Mouse (Mus musculus) embryonic fibroblast, embryonic 13.5 days (primary cell): ENCODE data around the gene Ubxn10.

Experiments used
- CTCF ChIP-seq: IDR thresholded peaks from 2 replicates; pipeline ENCODE4 v1.5.1; 2011; ENCODE audit warnings: mild to moderate bottlenecking, control low read depth, low read length, moderate library complexity, borderline replicate concordance; ENCODE audit not compliant: insufficient read depth
- POLR2A ChIP-seq: IDR thresholded peaks from 2 replicates; pipeline ENCODE4 v1.6.1; 2011; ENCODE audit warnings: low read depth, mild to moderate bottlenecking, control low read depth, low read length, moderate library complexity

- TF ChIP-seq CTCF = no peak
- TF ChIP-seq POLR2A = no peak
These were observed 60.5 kb downstream of the Ubxn10 start for GRCm38 (mm10) chr4:138676480-138676879.
